Mouse (Mus musculus): ENCODE data around the gene Tmco4.

- TF ChIP-seq CTCF (IDR thresholded peaks at IDR 0.05; ENCODE audit: control insufficient read depth, insufficient read depth, insufficient replicate concordance, low read depth, low read length) (no peak), POLR2A (IDR thresholded peaks at IDR 0.05; ENCODE audit: control insufficient read depth, low read depth, low read length) (no peak)
Observed at GRCm38 (mm10) chr4:139053391-139053790, 80.7 kb downstream of the Tmco4 start.

All from testis, adult 2 months (tissue).